Mouse (Mus musculus): ENCODE measurements around the gene Kdm4b. TPM values are rescaled to one million over a fixed set of nuclear protein-coding genes. Genes with fewer than 3 reads are reported as not detected.

Gene Kdm4b
- polyA plus RNA-seq, 1 experiment from 2014 or later, result 22.4 TPM

- Histone ChIP-seq H3K9me3 (replicated peaks; ENCODE audit: low read length) (no peaks in the 10 kb centered on the region), H3K4me2 (ENCODE audit: low read length) (peak overlapping the region; percentile 86), H3K27ac (peak overlapping the region; percentile 57; the same call in 1 of the 2 replicates), H3K27me3 (ENCODE audit: insufficient read depth, low read length) (no peaks in the 10 kb centered on the region), H3K4me1 (replicated peaks; ENCODE audit: insufficient read depth, low read length) (0 out of 2 replicates have a peak, but pooled peaks cover 5% of the 10 kb centered on the region), H3K9ac (ENCODE audit: low read depth, low read length) (peak overlapping the region; percentile 58), H3K4me3 (replicated peaks; ENCODE audit: low read depth, low read length) (peak overlapping the region; percentile 43), H3K36me3 (ENCODE audit: insufficient read depth, low read length) (peaks cover 35% of the 10 kb centered on the region)
- TF ChIP-seq CTCF (IDR thresholded peaks at IDR 0.05; ENCODE audit: low read depth), result peak; percentile 68
- ATAC-seq (replicated peaks; ENCODE audit: low FRiP score, low read depth), result peak; percentile 67
- DNase-seq (ENCODE audit: low spot score), result peak; percentile 84
- WGBS, result 2% methylated on average over 43 of the region's 47 CpGs
Measured at GRCm38 (mm10) chr17:56425584-56425914, 99.7 kb downstream of the Kdm4b start.

GRCm38 (mm10) chr17:56425941-56426340 lies 100.1 kb downstream of the Kdm4b start:
- peak overlapping the region; percentile 86 for H3K4me2 ChIP-seq (ENCODE audit: low read length)
- H3K4me3 ChIP-seq (replicated peaks; ENCODE audit: low read depth, low read length), result peak overlapping the region; percentile 43
- DNase-seq (ENCODE audit: low spot score) (peak; percentile 6), ATAC-seq (replicated peaks; ENCODE audit: low FRiP score, low read depth) (no peak)
- H3K27ac ChIP-seq, result peak overlapping the region; percentile 57; the same call in 1 of the 2 replicates
- 37% methylated on average over 3 of the region's 3 CpGs for WGBS
- H3K4me1 ChIP-seq (replicated peaks; ENCODE audit: insufficient read depth, low read length), result 0 out of 2 replicates have a peak, but pooled peaks cover 5% of the 10 kb centered on the region
- H3K27me3 ChIP-seq (ENCODE audit: insufficient read depth, low read length), result no peaks in the 10 kb centered on the region
- H3K9me3 ChIP-seq (replicated peaks; ENCODE audit: low read length), result no peaks in the 10 kb centered on the region
- H3K9ac ChIP-seq (ENCODE audit: low read depth, low read length), result peak overlapping the region; percentile 58
- no peak for TF ChIP-seq CTCF (IDR thresholded peaks at IDR 0.05; ENCODE audit: low read depth)
- H3K36me3 ChIP-seq (ENCODE audit: insufficient read depth, low read length), result peaks cover 31% of the 10 kb centered on the region

DNA sequence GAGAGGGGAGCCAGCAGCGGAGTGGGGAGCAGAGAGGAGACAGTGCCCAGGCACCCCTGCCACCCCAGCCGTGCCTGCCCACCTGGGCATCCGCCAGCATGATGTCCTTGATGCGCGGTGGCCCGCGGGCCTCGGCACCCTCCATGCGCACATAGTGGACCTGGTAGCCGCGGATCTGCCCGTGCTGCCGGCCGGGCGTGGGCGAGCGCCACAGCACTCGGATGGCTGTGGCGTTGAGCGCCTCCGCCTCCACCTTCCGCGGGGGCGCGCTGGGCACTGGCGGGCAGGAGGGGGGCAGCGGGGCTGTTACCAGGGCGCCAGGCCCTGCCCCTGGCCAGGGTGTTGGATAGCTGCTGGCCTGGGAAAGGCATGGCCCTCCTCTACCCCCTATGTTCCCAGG lies 102.0 kb downstream of the Kdm4b start:
- Histone ChIP-seq H3K27me3 (ENCODE audit: insufficient read depth, low read length) (no peaks in the 10 kb centered on the region), H3K4me3 (replicated peaks; ENCODE audit: low read depth, low read length) (no peak overlapping the region), H3K27ac (no peak overlapping the region), H3K36me3 (ENCODE audit: insufficient read depth, low read length) (peaks cover 20% of the 10 kb centered on the region; the same call in 1 of the 2 replicates), H3K9me3 (replicated peaks; ENCODE audit: low read length) (no peaks in the 10 kb centered on the region), H3K4me1 (replicated peaks; ENCODE audit: insufficient read depth, low read length) (0 out of 2 replicates have a peak, but pooled peaks cover 5% of the 10 kb centered on the region), H3K4me2 (ENCODE audit: low read length) (no peak overlapping the region), H3K9ac (ENCODE audit: low read depth, low read length) (no peak overlapping the region)
- ATAC-seq (replicated peaks; ENCODE audit: low FRiP score, low read depth) (no peak), DNase-seq (ENCODE audit: low spot score) (no peak)
- 82% methylated on average over 28 of the region's 28 CpGs for WGBS
- TF ChIP-seq CTCF (IDR thresholded peaks at IDR 0.05; ENCODE audit: low read depth), result no peak

DNA sequence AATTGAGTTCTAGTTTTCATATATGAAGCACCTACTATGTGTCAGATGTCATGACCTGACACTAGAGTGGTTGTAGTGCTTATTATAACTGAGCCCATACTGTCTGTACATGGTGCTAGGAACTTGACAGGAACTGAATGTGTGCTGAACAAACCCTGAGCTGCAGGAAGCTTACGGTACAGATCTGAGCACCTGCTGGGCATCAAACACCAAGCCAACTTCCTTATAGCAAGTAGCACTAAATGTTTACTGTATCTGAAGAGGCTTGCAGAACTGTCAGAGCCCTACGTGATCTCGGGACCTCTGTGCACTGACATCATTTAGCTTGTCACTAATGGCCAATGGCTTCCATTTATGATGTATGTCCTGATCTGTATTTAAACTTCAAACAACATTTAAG lies 105.7 kb downstream of the Kdm4b start:
- WGBS, result 85% methylated on average over 3 of the region's 3 CpGs

GRCm38 (mm10) chr17:56439731-56440460 lies 114.0 kb downstream of the Kdm4b start:
- 76% methylated on average over 15 of the region's 15 CpGs for WGBS

More for the DNA sequence above, 105.7 kb downstream of the Kdm4b start:
- Histone ChIP-seq H3K4me3 (replicated peaks; ENCODE audit: low read depth, low read length) (no peak overlapping the region), H3K9ac (ENCODE audit: low read depth, low read length) (no peak overlapping the region), H3K4me2 (ENCODE audit: low read length) (no peak overlapping the region), H3K9me3 (replicated peaks; ENCODE audit: low read length) (no peaks in the 10 kb centered on the region), H3K36me3 (ENCODE audit: insufficient read depth, low read length) (peaks cover 35% of the 10 kb centered on the region), H3K27me3 (ENCODE audit: insufficient read depth, low read length) (no peaks in the 10 kb centered on the region), H3K27ac (no peak overlapping the region), H3K4me1 (replicated peaks; ENCODE audit: insufficient read depth, low read length) (no peaks in the 10 kb centered on the region)
- DNase-seq (ENCODE audit: low spot score), result no peak
- no peak for ATAC-seq (replicated peaks; ENCODE audit: low FRiP score, low read depth)
- TF ChIP-seq CTCF (IDR thresholded peaks at IDR 0.05; ENCODE audit: low read depth), result no peak

DNA sequence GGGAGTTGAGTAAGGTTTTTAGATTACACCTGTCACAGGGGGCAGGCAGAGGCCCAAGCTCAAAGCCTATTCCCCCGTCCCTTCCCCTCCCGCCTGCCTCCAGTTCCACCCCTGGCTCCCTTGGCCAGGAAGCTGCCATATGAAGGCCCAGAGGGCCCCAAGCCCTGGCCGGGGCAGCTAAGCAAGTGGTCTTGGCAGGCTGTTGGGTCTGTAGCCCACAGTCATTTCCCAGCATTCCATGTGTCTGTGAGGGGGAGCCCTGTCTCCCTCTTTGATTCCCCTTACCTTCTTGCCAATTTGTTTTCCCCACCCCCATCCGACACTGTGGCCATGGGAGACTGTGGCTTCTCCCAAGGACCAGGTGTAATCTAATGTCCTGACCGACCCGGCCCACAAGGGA lies 116.5 kb downstream of the Kdm4b start:
- no peak overlapping the region for H3K27ac ChIP-seq
- 73% methylated on average over 6 of the region's 6 CpGs for WGBS
- H3K4me1 ChIP-seq (replicated peaks; ENCODE audit: insufficient read depth, low read length), result no peaks in the 10 kb centered on the region
- no peak overlapping the region for H3K4me2 ChIP-seq (ENCODE audit: low read length)
- H3K4me3 ChIP-seq (replicated peaks; ENCODE audit: low read depth, low read length), result no peak overlapping the region
- no peak for DNase-seq (ENCODE audit: low spot score)
- no peak for ATAC-seq (replicated peaks; ENCODE audit: low FRiP score, low read depth)
- TF ChIP-seq CTCF (IDR thresholded peaks at IDR 0.05; ENCODE audit: low read depth), result no peak
- H3K27me3 ChIP-seq (ENCODE audit: insufficient read depth, low read length), result no peaks in the 10 kb centered on the region
- peaks cover 19% of the 10 kb centered on the region for H3K36me3 ChIP-seq (ENCODE audit: insufficient read depth, low read length)
- no peaks in the 10 kb centered on the region for H3K9me3 ChIP-seq (replicated peaks; ENCODE audit: low read length)
- no peak overlapping the region for H3K9ac ChIP-seq (ENCODE audit: low read depth, low read length)

More at GRCm38 (mm10) chr17:56439731-56440460, 114.0 kb downstream of the Kdm4b start:
- H3K27ac ChIP-seq, result no peak overlapping the region
- DNase-seq (ENCODE audit: low spot score), result no peak
- H3K4me1 ChIP-seq (replicated peaks; ENCODE audit: insufficient read depth, low read length), result no peaks in the 10 kb centered on the region
- ATAC-seq (replicated peaks; ENCODE audit: low FRiP score, low read depth), result no peak
- H3K36me3 ChIP-seq (ENCODE audit: insufficient read depth, low read length), result peaks cover 26% of the 10 kb centered on the region; the same call in 1 of the 2 replicates
- no peaks in the 10 kb centered on the region for H3K27me3 ChIP-seq (ENCODE audit: insufficient read depth, low read length)
- H3K9ac ChIP-seq (ENCODE audit: low read depth, low read length), result no peak overlapping the region
- no peak for TF ChIP-seq CTCF (IDR thresholded peaks at IDR 0.05; ENCODE audit: low read depth)
- no peak overlapping the region for H3K4me2 ChIP-seq (ENCODE audit: low read length)
- H3K9me3 ChIP-seq (replicated peaks; ENCODE audit: low read length), result no peaks in the 10 kb centered on the region
- no peak overlapping the region for H3K4me3 ChIP-seq (replicated peaks; ENCODE audit: low read depth, low read length)

All from kidney, postnatal 0 days (tissue).